Mouse (Mus musculus): ENCODE measurements around the gene Olfr453. TPM values are rescaled to one million over a fixed set of nuclear protein-coding genes. Genes with fewer than 3 reads are reported as not detected.

Gene Olfr453
- not detected in 2 replicates for polyA plus RNA-seq (2021; fragmentation: Nextera tagmentation)
- long read RNA-seq, experiment 1, result 0 reads
- long read RNA-seq, experiment 2, result 0 reads

GRCm38 (mm10) chr6:42739071-42739470 lies at the start of gene Olfr453:
Olfr453 (plus strand) TSS chr6:42739371.

GRCm38 (mm10) chr6:42709291-42710211 lies 29.6 kb upstream of the Olfr453 start, which contains the start of gene Tcaf1:
Tcaf1 (minus strand) TSS chr6:42710088.

GRCm38 (mm10) chr6:42756104-42756503 lies 16.9 kb downstream of the Olfr453 start, which contains the start of gene Olfr38:
Olfr38 (plus strand) TSS chr6:42756404.

GRCm38 (mm10) chr6:42784793-42785192 lies 45.6 kb downstream of the Olfr453 start, which contains the start of gene Olfr452:
Olfr452 (plus strand) TSS chr6:42785093.

Other genes starting within 250 kb of the Olfr453 start
- not detected in 2 replicates for gene Olfr455, start 191.8 kb upstream of the Olfr453 start, polyA plus RNA-seq (2021; fragmentation: Nextera tagmentation)
- gene Tcaf3, start 141.7 kb upstream of the Olfr453 start, polyA plus RNA-seq (2021; fragmentation: Nextera tagmentation), result not detected in 2 replicates
- gene Tcaf2, start 94.1 kb upstream of the Olfr453 start, polyA plus RNA-seq (2021; fragmentation: Nextera tagmentation), result 0.09 and 0.13 TPM in 2 replicates
- 76.2 and 83.4 TPM in 2 replicates for gene Tcaf1, start 29.3 kb upstream of the Olfr453 start, polyA plus RNA-seq (2021; fragmentation: Nextera tagmentation)
- gene Olfr38, start 17.0 kb downstream of the Olfr453 start, polyA plus RNA-seq (2021; fragmentation: Nextera tagmentation), result not detected in 2 replicates
- gene Olfr452, start 45.7 kb downstream of the Olfr453 start, polyA plus RNA-seq (2021; fragmentation: Nextera tagmentation), result not detected in 2 replicates
- gene Olfr450, start 72.6 kb downstream of the Olfr453 start, polyA plus RNA-seq (2021; fragmentation: Nextera tagmentation), result not detected in 2 replicates
- not detected in 2 replicates for gene Olfr449, start 95.0 kb downstream of the Olfr453 start, polyA plus RNA-seq (2021; fragmentation: Nextera tagmentation)
- not detected in 2 replicates for gene Olfr448, start 151.1 kb downstream of the Olfr453 start, polyA plus RNA-seq (2021; fragmentation: Nextera tagmentation)
- not detected in 2 replicates for gene Olfr447, start 169.5 kb downstream of the Olfr453 start, polyA plus RNA-seq (2021; fragmentation: Nextera tagmentation)
- not detected in 2 replicates for gene Olfr446, start 182.0 kb downstream of the Olfr453 start, polyA plus RNA-seq (2021; fragmentation: Nextera tagmentation)
- not detected in 2 replicates for gene Olfr444, start 209.7 kb downstream of the Olfr453 start, polyA plus RNA-seq (2021; fragmentation: Nextera tagmentation)